Mouse (Mus musculus) gastrocnemius, postnatal 10 days (tissue): ENCODE results near the gene Synpo2l. TPM values are rescaled to one million over a fixed set of nuclear protein-coding genes. Genes with fewer than 3 reads are reported as not detected.
A peak's percentile ranks its signal among the peaks of the same experiment; 100 is the strongest.
"Not testable (repeated sequence)": the region's sequence is repeated elsewhere in the genome, so short reads cannot be mapped to it uniquely, and the experiment has no call there.

Experiments used
- DNase-seq: peaks from one replicate; pipeline ENCODE4 v3.0.0; 2021; ENCODE audit warnings: mixed read lengths
- long read RNA-seq, 2 experiments: library from polyadenylated mRNA; stranded (forward); transcript quantifications; one replicate each; pipeline ENCODE4 v2.0.0; 2021
- total RNA-seq, 2 experiments: library from RNA; stranded (reverse); gene quantifications; 2 replicates each; pipeline ENCODE4 v1.2.3; 2021

Gene Synpo2l
- 100 to 1,000 TPM; 238 to 251 TPM for total RNA-seq
- long read RNA-seq, experiment 1, full-length matches to known transcripts = 219 of 394 reads
- long read RNA-seq, experiment 1, partial matches to known transcripts = 19 of 394 reads
- long read RNA-seq, experiment 1, other reads (novel, unspliced or antisense) = 156 of 394 reads
- long read RNA-seq, experiment 2, full-length matches to known transcripts = 197 of 368 reads
- long read RNA-seq, experiment 2, partial matches to known transcripts = 138 of 368 reads
- long read RNA-seq, experiment 2, other reads (novel, unspliced or antisense) = 33 of 368 reads

DNA sequence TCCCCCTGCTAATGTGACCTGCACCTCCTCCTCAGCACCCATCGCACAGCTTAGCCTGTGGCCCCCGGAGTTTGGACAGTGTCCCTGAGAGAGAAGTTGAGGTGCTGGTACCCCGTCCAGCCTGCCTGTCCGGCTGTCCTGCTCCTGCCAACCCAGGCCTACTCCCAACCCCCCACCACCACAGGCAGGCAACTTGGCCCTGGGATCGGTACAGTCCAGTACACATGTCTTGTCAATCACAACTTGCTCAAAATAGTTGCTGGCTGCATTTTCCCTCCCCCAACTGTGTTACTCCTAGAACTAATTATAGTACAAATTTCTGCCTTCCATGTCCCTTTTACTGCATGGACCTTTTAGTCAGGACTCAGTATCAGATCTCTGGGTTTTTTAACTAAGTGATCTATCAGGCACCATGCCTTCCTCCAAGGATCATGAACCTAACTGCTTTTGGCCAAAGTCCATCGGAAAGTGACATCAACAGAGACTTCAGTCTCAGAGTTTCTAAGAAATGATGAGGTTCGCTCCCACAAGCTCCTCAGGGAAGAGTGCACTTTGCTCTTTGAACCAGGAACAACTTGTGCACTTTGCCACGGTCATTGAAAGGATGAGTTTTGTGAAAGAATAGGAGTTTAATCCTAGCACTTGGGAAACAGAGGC is at the start of gene Synpo2l:
TSS of gene Synpo2l (minus strand) at position 201 of the 657 bp plus-strand sequence.
- peak; percentile 59 for DNase-seq

DNA sequence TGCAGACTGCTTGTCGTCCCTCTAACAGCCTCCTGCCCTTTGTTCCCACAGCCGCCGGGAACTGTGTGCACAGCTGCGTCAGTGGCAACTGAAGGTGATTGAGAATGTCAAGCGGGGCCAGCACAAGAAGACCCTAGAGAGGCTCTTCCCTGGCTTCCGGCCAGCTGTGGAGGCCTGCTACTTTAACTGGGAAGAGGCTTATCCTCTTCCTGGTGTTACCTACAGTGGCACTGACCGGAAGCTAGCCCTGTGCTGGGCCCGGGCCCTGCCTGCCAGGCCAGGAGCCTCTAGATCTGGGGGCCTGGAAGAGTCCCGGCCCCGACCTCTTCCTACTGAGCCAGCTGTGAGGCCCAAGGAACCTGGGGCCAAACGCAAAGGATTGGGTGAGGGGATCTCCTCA is 45.7 kb upstream of the Synpo2l start:
- DNase-seq = no peak

DNA sequence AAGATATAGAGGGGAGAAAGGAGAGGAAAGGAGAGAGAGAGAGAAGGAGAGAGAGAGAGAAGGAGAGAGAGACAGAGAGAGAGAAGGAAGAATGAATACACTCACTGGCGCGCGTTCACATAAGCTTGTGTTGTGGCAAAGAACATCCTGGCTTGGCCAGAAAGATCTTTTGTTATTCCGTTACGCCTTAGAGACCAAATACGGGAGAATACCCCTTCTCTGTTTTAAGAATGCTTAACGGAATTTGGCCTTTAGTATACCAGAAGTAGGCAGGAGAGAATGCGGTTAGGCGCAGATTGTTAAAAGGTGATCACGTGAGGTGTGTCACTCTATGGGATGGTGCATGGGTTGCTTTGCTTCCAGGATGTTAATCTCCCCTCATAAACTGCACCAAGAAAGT is 40.1 kb upstream of the Synpo2l start:
- no peak for DNase-seq

DNA sequence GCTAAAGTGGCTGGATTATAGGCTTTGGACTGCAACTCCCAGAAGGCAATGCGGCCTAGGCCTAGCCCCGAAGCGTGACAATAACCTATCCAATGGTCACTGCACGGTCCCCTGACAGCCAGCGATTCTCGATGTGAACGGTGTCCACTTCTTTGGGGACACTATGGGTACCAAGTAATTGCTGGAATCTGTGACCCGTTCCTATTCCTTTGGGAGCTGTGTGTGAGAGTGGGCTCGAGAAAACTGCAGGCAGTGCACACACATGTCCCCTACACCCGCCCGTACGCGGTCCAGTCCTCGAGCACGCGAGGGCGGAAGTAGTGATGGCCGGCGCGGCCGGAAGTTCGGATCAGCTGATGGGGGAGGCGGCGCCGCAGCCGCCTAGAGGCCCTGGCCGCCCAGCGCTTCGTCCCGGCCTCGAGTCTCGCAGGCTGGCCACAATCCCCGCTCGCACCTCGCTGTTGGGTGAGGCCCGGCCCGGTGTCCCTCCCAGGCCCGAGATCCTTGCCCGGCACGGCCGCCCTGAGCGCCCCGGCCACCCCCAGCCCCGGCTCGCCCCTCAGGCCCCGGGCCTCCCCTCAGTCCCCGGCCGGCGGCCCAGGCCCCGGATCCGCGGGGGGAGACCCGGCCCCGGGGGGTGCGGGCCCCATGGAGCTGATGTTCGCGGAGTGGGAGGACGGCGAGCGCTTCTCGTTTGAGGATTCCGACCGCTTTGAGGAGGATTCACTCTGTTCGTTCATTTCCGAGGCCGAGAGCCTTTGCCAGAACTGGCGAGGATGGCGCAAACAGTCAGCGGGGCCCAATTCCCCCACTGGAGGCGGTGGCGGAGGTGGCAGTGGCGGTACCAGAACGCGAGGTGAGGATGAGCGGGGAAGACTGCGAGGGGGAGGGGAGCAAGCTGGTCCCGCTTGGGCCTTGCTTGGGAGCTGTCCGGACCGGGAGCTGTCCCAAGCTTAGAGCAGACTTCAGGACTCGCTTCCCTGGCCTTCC is 39.3 kb upstream of the Synpo2l start, which contains the start of gene Zswim8:
TSS of gene Zswim8 (plus strand) at position 352 of the 990 bp plus-strand sequence.
- peak; percentile 89 for DNase-seq

DNA sequence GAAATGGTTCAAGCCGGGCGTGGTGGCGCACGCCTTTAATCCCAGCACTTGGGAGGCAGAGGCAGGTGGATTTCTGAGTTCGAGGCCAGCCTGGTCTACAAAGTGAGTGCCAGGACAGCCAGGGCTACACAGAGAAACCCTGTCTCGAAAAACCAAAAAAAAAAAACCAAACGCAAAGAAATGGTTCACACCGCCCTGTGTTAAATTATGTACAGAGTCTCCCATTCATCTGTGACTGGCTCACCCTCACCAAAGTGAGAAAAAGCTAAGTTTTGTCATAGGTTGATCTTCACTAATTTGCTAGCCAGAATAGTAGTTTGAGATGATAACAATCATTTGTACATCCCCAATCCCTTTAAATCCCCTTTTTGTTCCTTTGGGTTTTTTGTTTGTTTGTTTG is 35.3 kb upstream of the Synpo2l start:
- not testable (repeated sequence) for DNase-seq

DNA sequence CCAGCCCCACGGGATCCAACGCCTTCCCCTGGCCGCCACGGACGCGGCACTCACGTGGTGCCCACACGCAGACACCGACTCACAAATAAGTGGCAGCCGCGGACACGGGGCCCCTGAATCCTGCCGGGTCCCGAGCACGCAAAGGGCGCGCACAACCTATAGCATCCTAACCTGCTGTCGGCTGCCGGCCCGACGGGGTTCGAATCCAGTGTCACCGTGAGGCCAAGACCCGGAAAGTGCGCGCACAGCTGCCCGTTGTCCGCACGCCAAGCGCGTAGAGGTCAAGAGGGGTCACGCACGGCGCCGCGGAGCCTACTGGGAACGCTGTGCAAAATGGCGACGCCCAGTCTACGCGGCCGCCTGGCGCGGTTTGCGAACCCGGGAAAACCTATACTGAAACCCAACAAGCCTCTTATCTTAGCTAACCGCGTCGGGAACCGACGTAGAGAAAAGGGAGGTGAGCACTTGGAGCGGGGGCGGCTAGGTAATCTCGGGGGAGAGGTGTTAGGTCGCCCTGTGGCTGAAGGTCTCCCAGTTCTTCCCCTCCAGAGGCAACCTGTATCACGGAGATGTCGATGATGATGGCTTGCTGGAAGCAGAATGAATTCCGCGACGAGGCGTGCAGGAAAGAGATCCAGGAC is 34.7 kb upstream of the Synpo2l start, which contains the start of gene Chchd1:
TSS of gene Chchd1 (plus strand) at position 266 of the 641 bp plus-strand sequence.
- DNase-seq = peak; percentile 96

DNA sequence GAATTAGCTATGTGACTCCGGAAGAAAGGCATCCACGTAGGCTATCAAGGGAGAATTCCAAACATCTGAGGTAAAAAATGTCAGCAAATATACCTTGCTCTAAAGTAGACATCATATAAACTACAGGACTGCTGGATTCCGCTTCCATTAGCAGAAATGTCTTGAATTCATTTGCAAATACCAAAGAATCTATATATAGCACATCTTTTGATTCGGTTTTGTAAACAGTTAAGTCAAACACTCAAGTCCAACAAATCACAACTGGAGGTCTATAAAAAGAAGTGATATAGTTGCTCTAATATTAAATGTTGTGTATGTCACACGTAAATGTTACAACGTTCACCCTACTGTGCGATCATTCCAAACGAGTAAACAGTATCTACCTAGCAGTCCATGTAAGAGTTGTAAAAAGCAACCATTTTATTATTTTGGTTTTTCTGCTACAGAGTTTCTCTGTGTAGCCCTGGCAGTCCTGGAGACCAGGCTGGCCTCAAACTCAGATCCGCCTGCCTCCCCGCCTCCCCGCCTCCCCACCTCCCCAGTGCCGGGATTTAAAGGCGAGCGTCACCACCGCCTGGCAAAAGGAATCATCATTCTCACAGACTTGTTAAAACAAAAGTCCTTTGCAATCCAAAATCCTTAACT is 34.1 kb upstream of the Synpo2l start:
- no peak for DNase-seq

DNA sequence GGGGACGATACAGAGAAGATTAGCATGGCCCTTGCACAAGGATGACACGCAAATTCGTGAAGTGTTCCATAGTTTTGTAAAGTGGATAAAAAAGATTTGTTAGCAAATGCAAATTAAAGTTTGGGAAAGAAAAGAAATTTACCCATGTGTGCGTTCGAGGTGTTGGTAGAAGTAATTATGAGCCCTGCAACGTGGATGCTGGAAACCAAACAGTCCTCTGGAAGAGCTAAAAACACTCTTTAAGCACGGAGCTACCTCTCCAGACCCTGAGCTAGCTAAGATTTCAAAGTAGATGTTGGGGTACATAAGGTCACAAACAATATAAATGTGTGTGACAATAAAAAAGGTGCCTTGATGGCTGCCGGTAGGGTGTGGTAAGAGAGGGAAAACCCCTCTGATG is 33.4 kb upstream of the Synpo2l start:
- no peak for DNase-seq

DNA sequence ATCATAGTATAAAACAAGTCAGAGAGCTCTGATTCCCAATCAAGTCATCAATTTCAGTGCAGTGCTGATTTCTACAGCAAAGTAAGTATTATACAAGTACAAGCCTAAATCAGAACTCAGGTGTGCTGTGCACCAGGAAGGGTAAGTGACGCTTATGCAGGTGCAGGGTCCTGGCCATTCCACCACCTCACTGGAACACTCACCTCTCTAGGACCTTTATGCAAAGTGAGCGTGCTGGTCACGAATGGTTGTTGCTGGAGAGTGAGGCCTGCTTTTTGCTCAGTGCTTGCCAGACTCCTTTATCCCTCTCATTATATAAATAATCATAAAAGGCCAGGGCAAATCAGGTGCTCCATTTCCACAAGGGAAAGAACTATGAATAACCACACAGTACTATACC is 32.2 kb upstream of the Synpo2l start:
- no peak for DNase-seq

DNA sequence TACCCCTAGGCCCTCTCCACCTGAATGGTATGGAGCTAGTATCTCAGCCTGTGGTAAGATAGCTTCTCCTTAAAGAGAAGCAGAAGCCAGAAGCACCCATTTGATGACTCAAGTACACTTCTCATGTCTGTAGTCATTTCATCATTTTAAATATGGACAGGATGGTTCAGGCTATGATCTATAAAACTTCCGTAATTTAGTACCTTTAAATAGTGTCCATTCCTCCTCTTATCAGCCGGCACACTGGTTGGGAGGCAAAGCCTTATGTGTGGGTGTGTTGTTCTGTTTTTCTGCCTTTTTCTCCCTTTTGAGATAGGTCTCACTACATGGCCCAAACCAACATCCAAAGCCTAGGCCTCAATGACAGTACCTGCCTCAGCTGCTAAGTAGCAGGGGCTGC is 30.4 kb upstream of the Synpo2l start:
- no peak for DNase-seq

DNA sequence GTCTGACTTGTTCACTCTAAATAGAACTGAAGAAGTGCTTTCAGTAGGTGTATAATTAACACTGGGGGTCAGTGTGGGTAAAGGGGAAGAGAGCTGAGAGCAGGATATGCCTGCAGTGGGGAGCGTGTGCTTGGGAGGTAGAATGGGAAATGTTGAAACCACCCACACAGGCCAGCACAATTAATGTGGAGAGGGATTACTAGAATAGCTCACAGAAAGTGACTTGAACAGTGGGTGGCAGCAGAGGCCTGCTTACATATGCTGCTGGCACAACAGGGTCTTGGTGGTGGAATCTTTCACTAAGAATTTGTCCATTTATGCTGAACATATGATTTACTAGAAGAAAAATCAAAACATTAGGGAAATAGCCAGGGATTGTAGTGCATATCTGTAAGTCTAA is 28.8 kb upstream of the Synpo2l start:
- DNase-seq = no peak

DNA sequence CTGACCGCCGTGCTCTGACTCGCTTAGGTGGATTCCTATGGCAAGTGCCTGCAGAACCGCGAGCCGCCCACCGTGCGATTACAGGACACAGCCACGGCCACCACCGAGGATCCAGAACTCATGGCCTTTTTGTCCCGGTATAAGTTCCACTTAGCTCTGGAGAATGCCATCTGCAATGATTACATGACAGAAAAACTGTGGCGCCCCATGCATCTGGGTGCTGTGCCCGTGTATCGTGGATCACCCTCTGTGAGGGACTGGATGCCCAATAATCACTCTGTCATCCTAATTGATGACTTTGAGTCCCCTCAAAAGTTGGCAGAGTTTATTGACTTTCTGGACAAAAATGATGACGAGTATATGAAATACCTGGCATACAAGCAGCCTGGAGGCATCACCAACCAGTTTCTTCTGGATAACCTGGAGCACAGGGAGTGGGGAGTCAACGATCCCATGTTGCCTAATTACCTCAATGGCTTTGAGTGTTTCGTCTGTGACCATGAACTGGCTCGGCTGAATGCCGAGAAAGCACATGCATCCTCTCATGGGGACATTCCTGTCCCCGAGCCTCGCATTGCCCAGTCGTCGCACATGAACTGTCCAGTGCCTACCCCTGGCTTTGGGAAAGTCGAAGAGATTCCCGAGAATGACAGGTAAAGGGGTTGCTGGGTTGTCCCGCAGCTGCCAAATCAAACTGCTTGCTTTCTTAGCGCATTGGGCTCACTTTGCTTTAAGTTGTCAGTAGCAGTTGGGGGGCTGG is 27.8 kb upstream of the Synpo2l start:
- no peak for DNase-seq

DNA sequence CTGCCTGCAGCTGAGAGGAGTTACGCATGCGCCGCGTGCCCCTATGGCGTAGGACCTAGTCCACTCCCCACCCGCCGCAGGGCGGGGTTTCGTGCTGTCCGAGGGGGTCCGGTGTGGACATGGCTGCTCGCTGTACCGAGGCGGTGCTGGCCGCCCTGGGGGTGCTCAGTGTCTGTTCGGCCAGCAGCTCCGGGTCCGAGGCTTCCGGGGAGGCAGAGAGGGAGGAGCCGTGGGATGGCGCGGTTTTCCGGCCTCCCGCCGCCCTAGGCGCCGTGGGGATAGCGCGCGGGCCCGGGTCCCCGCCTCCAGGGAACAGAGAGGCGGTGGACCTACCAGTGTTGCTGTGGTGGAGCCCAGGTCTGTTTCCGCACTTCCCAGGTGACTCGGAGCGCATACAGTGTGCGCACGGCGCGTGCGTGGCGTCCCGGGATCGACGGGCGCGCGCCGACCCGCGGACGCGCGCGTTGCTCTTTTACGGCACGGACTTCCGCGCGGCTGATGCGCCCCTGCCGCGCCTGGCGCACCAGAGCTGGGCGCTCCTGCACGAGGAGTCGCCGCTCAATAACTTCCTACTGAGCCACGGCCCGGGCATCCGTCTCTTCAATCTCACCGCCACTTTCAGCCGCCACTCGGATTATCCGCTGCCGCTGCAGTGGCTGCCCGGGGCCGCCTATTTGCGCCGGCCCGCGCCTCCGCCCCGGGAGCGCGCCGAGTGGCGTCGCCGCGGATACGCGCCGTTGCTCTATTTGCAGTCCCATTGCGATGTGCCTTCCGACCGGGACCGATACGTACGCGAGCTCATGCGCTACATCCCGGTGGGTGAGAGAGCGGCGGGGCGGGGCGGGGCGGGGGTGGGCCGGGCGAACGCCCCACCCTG is 27.0 kb upstream of the Synpo2l start, which contains the start of gene Fut11:
TSS of gene Fut11 (plus strand) at position 85 of the 877 bp plus-strand sequence.
- DNase-seq = peak; percentile 88

DNA sequence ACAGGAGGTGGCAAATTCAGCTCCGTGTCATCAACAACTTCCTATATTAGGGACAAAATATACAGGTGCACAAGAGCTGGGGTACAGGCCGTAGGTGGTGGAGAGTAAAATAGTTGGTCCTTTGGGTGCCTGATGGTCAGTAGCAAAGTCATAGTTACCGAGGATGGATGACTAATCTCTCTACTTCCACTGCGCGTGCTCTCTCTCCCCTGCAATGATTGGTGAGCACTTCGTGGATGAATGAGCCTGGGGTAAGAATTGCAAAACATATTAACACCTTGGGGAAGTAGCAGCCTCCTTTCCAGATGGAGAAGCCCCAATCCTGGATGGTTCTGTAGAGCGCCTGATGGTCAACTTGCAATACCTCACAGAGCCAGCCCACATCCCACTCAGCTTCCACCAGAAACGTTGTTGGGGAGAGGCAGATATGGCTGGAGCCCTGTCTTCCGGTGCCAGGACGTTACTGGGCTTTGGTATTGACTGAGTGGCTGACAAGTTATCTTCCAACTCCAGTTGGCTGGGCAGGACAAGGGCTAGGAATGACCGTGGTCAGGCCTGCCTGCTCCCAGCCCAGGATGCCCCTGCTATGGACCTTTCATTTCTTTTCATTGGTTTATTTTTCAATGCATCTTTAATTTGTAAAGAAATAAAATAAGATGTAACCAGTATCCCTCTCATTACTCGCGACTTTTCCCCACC is 26.2 kb upstream of the Synpo2l start:
- no peak for DNase-seq

DNA sequence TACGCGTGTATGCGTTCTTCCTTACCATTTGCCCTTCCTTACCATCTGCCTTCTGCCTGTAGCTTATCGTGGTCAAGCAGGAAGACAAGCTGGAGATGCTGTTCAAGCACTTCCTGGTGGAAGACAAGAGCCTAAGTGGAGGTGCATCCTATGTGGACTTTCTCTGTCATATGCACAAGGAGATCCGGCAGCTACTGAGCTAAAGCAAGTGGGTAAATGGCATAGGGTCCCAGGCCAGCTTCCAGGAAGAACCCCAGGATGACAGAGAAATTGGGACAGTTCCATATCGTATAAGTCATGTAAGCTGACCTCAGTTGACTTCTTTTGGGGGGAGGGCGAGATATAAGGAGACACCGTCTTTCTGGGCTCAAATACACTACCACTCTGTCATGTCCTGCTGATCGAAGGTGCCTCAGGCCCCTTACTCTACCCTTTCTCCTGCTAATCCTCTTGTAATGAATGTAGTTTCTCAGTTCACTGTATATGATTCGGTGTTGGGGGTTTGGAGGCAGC is 25.5 kb upstream of the Synpo2l start:
- no peak for DNase-seq

DNA sequence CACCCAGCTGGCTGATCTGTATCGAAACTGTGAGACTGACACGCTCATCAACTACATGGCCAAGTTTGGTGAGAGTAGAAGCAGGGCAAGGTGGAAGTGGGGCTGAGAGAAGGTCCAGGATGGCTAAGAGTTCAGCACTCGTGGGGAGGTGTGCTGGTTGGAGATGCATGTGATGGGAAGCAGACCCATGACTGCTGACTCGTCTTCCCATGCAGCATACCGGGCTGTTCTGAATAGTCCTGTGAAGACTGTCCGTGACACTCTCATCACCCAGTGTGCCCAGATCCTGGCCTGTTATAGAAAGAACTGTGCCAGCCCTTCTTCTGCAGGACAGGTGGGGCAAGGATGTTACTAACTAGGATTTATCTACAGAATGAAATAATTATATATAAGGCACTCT is 23.6 kb upstream of the Synpo2l start:
- DNase-seq = no peak

DNA sequence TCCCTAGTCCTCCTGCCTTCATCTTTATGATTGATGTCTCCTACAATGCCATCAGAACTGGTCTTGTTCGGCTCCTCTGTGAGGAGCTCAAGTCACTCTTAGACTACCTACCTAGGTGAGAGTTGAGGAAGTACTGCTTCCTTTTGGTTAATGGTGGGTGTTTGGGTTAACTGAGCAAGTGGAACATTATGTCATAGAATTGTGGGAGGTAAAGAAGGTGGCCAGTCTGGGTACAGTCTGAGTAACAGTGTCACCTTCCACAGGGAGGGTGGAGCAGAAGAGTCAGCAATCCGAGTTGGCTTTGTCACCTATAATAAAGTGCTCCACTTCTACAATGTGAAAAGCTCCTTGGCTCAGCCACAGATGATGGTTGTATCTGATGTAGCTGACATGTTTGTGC is 20.9 kb upstream of the Synpo2l start:
- DNase-seq = no peak

DNA sequence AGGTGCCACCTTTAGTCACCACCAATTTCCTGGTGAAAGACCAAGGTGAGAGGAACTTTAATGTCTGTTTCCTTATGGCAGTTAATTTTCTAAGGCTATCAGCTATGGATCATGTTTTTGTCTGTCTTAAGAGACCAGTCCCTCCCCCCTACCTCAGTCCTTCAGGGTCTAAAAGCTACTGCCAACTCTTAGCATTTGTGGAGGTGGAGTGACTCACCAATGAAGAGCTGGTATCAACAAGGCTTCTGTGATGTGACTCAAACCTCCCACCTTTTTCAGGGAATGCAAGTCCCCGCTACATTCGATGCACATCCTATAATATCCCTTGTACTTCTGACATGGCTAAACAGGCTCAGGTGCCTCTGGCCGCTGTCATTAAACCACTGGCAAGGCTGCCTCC is 18.4 kb upstream of the Synpo2l start:
- DNase-seq = no peak

DNA sequence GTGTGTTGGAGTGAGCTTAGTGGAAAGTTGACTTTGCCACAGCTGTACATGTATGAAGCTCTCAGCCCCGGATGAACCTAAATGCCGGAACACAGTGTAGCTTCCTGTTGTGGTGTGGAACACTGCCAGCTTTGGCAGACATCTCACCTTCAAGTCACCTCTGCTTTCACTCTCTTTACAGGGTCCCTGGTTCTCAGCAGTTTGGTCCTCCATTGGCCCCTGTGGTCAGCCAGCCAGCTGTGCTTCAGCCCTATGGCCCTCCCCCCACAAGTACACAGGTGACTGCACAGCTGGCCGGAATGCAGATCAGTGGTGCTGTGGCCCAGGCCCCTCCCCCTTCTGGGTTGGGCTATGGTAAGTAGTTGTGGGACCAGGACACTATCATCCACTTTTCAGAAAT is 14.3 kb upstream of the Synpo2l start:
- DNase-seq = no peak
